ENCODE assay signal across 9 mouse cellular contexts in the genomic region with DNA sequence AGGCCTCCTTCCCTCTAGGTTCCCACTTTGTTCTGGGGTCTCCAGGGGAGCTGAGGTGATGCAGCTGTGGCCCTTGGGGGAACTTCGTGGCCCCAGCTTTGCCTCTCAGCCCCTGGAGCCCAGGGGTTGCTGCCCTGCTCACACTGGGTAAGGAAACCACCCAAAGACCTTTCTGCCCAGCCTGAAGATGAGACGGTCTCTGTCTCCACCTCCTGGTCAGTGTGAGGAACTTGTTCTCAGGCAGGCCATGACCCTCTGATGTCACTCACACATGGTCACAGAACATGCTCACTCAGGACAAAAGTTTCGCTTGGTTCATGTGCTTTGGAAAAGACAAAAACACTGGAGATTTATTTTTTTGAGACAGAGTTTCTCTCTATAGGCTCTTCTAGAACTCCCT. TPM values are rescaled to one million over a fixed set of nuclear protein-coding genes. Genes with fewer than 3 reads are reported as not detected.
A peak's percentile ranks its signal among the peaks of the same experiment; 100 is the strongest.
DNase-seq lines count a peak whose midpoint lies in the region; ATAC-seq and TF ChIP-seq lines count a peak whose summit lies in the region.
"Had no signal": no experiment of that assay in that cellular context is flagged by ENCODE, and none has a peak within 500 bp of the region (broad histone marks: within the 10 kb centered on the region; RNA-seq: fewer than 3 reads in every experiment).

No protein-coding gene starts in this region.

- peak; percentile 74; the same call in 1 of the 2 replicates for ATAC-seq in forebrain, postnatal 0 days
- peak; percentile 51 for ATAC-seq in lung, embryonic 16.5 days (ENCODE audit: low read depth)

- intact Hi-C loops in left cerebral cortex, postnatal 4 days (cut with DNase I): no loop called here

- no peak overlapping the region for H3K4me2 ChIP-seq in forebrain, postnatal 0 days (ENCODE audit: low read depth)
- no peak overlapping the region for H3K4me2 ChIP-seq in lung, embryonic 16.5 days (ENCODE audit: low read depth, low read length)
- H3K4me2 ChIP-seq: stomach, embryonic 15.5 days had no signal

- H3K9ac ChIP-seq in forebrain, postnatal 0 days: no peak overlapping the region
- H3K9ac ChIP-seq in lung, embryonic 16.5 days (ENCODE audit: low read length): no peak overlapping the region
- H3K9ac ChIP-seq: stomach, embryonic 15.5 days had no signal

- no peak overlapping the region for H3K4me3 ChIP-seq in forebrain, postnatal 0 days (ENCODE audit: low read depth, low read length)
- no peak overlapping the region for H3K4me3 ChIP-seq in lung, embryonic 16.5 days (ENCODE audit: low read length)
- H3K4me3 ChIP-seq: stomach, embryonic 15.5 days had no signal

- peaks cover 30% of the 10 kb centered on the region for H3K36me3 ChIP-seq in forebrain, postnatal 0 days (ENCODE audit: insufficient read depth)
- peaks cover 13% of the 10 kb centered on the region for H3K36me3 ChIP-seq in lung, embryonic 16.5 days (ENCODE audit: control insufficient read depth, insufficient read depth, low read length)

- H3K27me3 ChIP-seq in forebrain, postnatal 0 days (ENCODE audit: insufficient read depth, low read length): no peaks in the 10 kb centered on the region
- no peaks in the 10 kb centered on the region for H3K27me3 ChIP-seq in lung, embryonic 16.5 days (ENCODE audit: control insufficient read depth, insufficient read depth, low read depth, low read length)
- H3K27me3 ChIP-seq: stomach, embryonic 15.5 days had no signal

- DNase-seq in left cerebral cortex, postnatal 4 days: peak; percentile 75
- DNase-seq in left cerebral cortex, adult 9 months (ENCODE audit: low spot score in 2 of 2): no peak
- DNase-seq in adrenal gland, postnatal 10 days: peak; percentile 84
- peak; percentile 62 for DNase-seq in forebrain, postnatal 0 days
- peak; percentile 91 for DNase-seq in induced T-regulatory cell, adult 2 months (ENCODE audit: low read depth)
- DNase-seq in skeletal muscle tissue, adult 2 months (ENCODE audit: low read depth, low spot score): peak; percentile 84
- no peak for DNase-seq in layer of hippocampus, postnatal 36 days

- no peaks in the 10 kb centered on the region for H3K4me1 ChIP-seq in forebrain, postnatal 0 days (ENCODE audit: insufficient read depth)
- no peaks in the 10 kb centered on the region for H3K4me1 ChIP-seq in lung, embryonic 16.5 days (replicated peaks; ENCODE audit: control insufficient read depth, insufficient read depth, low read length)
- H3K4me1 ChIP-seq: stomach, embryonic 15.5 days had no signal

- no peak overlapping the region for H3K27ac ChIP-seq in forebrain, postnatal 0 days (ENCODE audit: low read depth, low read length)
- no peak overlapping the region for H3K27ac ChIP-seq in lung, embryonic 16.5 days (ENCODE audit: low read length)
- H3K27ac ChIP-seq: stomach, embryonic 15.5 days had no signal

- H3K9me3 ChIP-seq in forebrain, postnatal 0 days (ENCODE audit: low read length): no peaks in the 10 kb centered on the region
- no peaks in the 10 kb centered on the region for H3K9me3 ChIP-seq in lung, embryonic 16.5 days (ENCODE audit: control insufficient read depth, low read length)
- H3K9me3 ChIP-seq: stomach, embryonic 15.5 days had no signal

- 24% methylated on average over 3 of the region's 3 CpGs for WGBS in forebrain, postnatal 0 days
- WGBS in lung, embryonic 16.5 days: 17% methylated on average over 3 of the region's 3 CpGs

- TF ChIP-seq CTCF in forebrain, postnatal 0 days (IDR thresholded peaks at IDR 0.05; ENCODE audit: low read depth): peak; percentile 85

RNA-seq across cellular contexts. Expression of gene Gm10277, which starts 28.5 kb away (rescaled TPM):
- not detected for total RNA-seq in left cerebral cortex, postnatal 4 days (2021)
- not detected for total RNA-seq in adrenal gland, postnatal 10 days (2021)
- total RNA-seq in forebrain, postnatal 0 days (2014; rRNA removed): not detected in 2 replicates
- polyA plus RNA-seq in forebrain, postnatal 0 days (2015; fragmentation: Nextera tagmentation; extraction: Ambion mirVana): 0.29 TPM in 1 of 2 replicates, not detected in the other
- 1.8 and 2.5 TPM in 2 replicates for polyA plus RNA-seq in lung, embryonic 16.5 days (2015; fragmentation: Nextera tagmentation; extraction: Ambion mirVana)
- total RNA-seq in layer of hippocampus, postnatal 36 days (2021): not detected

RNA-seq across cellular contexts. Expression of gene Myo18a, which starts 53.0 kb away (rescaled TPM):
- total RNA-seq in left cerebral cortex, postnatal 4 days (2021): 100 to 1,000 TPM; 146 to 151 TPM
- total RNA-seq in adrenal gland, postnatal 10 days (2021): 10 to 100 TPM; 53.9 to 80.1 TPM
- total RNA-seq in forebrain, postnatal 0 days (2014; rRNA removed): 67.5 and 85.2 TPM in 2 replicates
- 23.9 and 33.8 TPM in 2 replicates for polyA plus RNA-seq in forebrain, postnatal 0 days (2015; fragmentation: Nextera tagmentation; extraction: Ambion mirVana)
- 39.0 and 42.1 TPM in 2 replicates for polyA plus RNA-seq in lung, embryonic 16.5 days (2015; fragmentation: Nextera tagmentation; extraction: Ambion mirVana)
- 100 to 1,000 TPM; 136 to 158 TPM for total RNA-seq in layer of hippocampus, postnatal 36 days (2021)

Comparison
In these comparisons a context has a peak if more than half of its experiments do, and no peak if none do; other contexts are left out.
1. DNase-seq: peak in left cerebral cortex, postnatal 4 days (single experiment), adrenal gland, postnatal 10 days (single experiment), forebrain, postnatal 0 days (single experiment), induced T-regulatory cell, adult 2 months (single experiment) and skeletal muscle tissue, adult 2 months (single experiment); none in left cerebral cortex, adult 9 months (0 of 2) and layer of hippocampus, postnatal 36 days (0 of 2).